Mouse (Mus musculus) liver, postnatal 0 days (tissue): ENCODE measurements at regions not wholly inside any gene's neighbourhood (a gene's known extent, or its start where the extent isn't known, plus 50 kb on each side); places are given as distances from the start of the nearest gene placed in this dataset.

ENCODE experiments used
- CTCF ChIP-seq: sonication (generic); IDR thresholded peaks from 2 replicates; pipeline ENCODE4 v1.5.1; 2016; ENCODE audit warnings: antibody characterized with exemption, low read depth
- EP300 ChIP-seq: IDR thresholded peaks from 2 replicates; pipeline ENCODE4 v1.6.1; 2016; ENCODE audit warnings: antibody characterized with exemption, low read depth, mild to moderate bottlenecking

GRCm38 (mm10) chr5:51072146-51072545 is 495.4 kb downstream of the Ppargc1a start:
- no peak for TF ChIP-seq CTCF
- TF ChIP-seq EP300 = no peak
